Mouse (Mus musculus) lung, postnatal 0 days (tissue): ENCODE data around the gene Gm28729. TPM values are rescaled to one million over a fixed set of nuclear protein-coding genes. Genes with fewer than 3 reads are reported as not detected.
"Not testable (repeated sequence)": the region's sequence is repeated elsewhere in the genome, so short reads cannot be mapped to it uniquely, and the experiment has no call there.

ENCODE experiments used
- ATAC-seq: fragments of 200-750 bp; cut with Nextera tagmentation; 2 replicates; pipeline ENCODE4 v1.8.0; 2017; ENCODE audit warnings: moderate library complexity
- DNase-seq: peaks from one replicate; pipeline ENCODE4 v3.0.0-alpha.2; 2016; ENCODE audit warnings: low spot score
- H3K27ac ChIP-seq: fragments of 300-500 bp; sonication (generic); 2 replicates; pipeline ENCODE4 v1.5.1; 2014; ENCODE audit warnings: antibody characterized with exemption, mild to moderate bottlenecking, low read length, mixed read lengths
- H3K27me3 ChIP-seq: fragments of 300-500 bp; sonication (generic); replicated peaks from 2 replicates; pipeline ENCODE4 v1.6.1; 2014; ENCODE audit warnings: low read length, mixed read lengths; ENCODE audit not compliant: insufficient read depth
- H3K36me3 ChIP-seq: fragments of 300-500 bp; sonication (generic); 2 replicates; pipeline ENCODE4 v1.6.1; 2014; ENCODE audit warnings: low read length, mixed read lengths; ENCODE audit not compliant: insufficient read depth
- H3K4me1 ChIP-seq: fragments of 300-500 bp; sonication (generic); 2 replicates; pipeline ENCODE4 v1.6.1; 2014; ENCODE audit warnings: antibody characterized with exemption, low read depth, low read length, mixed read lengths; ENCODE audit not compliant: insufficient read depth
- H3K4me2 ChIP-seq: fragments of 300-500 bp; sonication (generic); replicated peaks from 2 replicates; pipeline ENCODE4 v1.6.1; 2014; ENCODE audit warnings: low read depth, mild to moderate bottlenecking, low read length, moderate library complexity, mixed read lengths
- H3K4me3 ChIP-seq: fragments of 300-500 bp; sonication (generic); 2 replicates; pipeline ENCODE4 v1.5.1; 2014; ENCODE audit warnings: low read depth, low read length
- H3K9ac ChIP-seq: fragments of 300-500 bp; sonication (generic); replicated peaks from 2 replicates; pipeline ENCODE4 v1.6.1; 2014; ENCODE audit warnings: low read depth, mild to moderate bottlenecking
- H3K9me3 ChIP-seq: fragments of 300-500 bp; sonication (generic); 2 replicates; pipeline ENCODE4 v1.6.1; 2016; ENCODE audit warnings: low read length, mixed read lengths
- CTCF ChIP-seq: IDR thresholded peaks from 2 replicates; pipeline ENCODE4 v1.5.1; 2016; ENCODE audit warnings: antibody characterized with exemption, mild to moderate bottlenecking
- EP300 ChIP-seq: IDR thresholded peaks from 2 replicates; pipeline ENCODE4 v1.6.1; 2016; ENCODE audit warnings: antibody characterized with exemption, mild to moderate bottlenecking, control low read depth
- whole genome bisulfite sequencing: fragments of 180-500 bp; shearing (Covaris S2); extraction: QIAGEN DNeasy Blood & Tissue Kit; methylation state at CpG from one replicate; pipeline ENCODE4 v1.1.7; 2014; 5-methylcytosine and 5-hydroxymethylcytosine counted together
- polyA plus RNA-seq: library from polyadenylated mRNA; unstranded; fragments of >200 nt; fragmentation: Nextera tagmentation; extraction: Ambion mirVana; gene quantifications from 2 replicates; pipeline ENCODE4 v1.2.1, GENCODE M21; 2015

Gm28729 gene
- polyA plus RNA-seq, 1 experiment from 2014 or later: 2.7 TPM

- Histone ChIP-seq H3K27me3 (no peaks in the 10 kb centered on the region), H3K27ac (no peak overlapping the region), H3K9ac (no peak overlapping the region), H3K4me1 (no peaks in the 10 kb centered on the region; the same call in 1 of the 2 replicates), H3K36me3 (no peaks in the 10 kb centered on the region), H3K9me3 (no peaks in the 10 kb centered on the region), H3K4me3 (no peak overlapping the region), H3K4me2 (no peak overlapping the region)
- DNase-seq (peak; percentile 46), ATAC-seq (no peak)
- 39% methylated on average over 12 of the region's 12 CpGs for WGBS
- TF ChIP-seq CTCF: peak; percentile 87
- TF ChIP-seq EP300: no peak
Measured at GRCm38 (mm10) chr9:96491810-96492209, 33.3 kb downstream of the Gm28729 start.

GRCm38 (mm10) chr9:96487869-96488268 is 37.2 kb downstream of the Gm28729 start:
- not testable (repeated sequence) for H3K36me3 ChIP-seq, DNase-seq, ATAC-seq, H3K9ac ChIP-seq, H3K9me3 ChIP-seq, H3K4me3 ChIP-seq, H3K27ac ChIP-seq, H3K4me1 ChIP-seq, H3K4me2 ChIP-seq, H3K27me3 ChIP-seq
- 85% methylated on average over 5 of the region's 5 CpGs for WGBS

GRCm38 (mm10) chr9:96483648-96484047 is 41.4 kb downstream of the Gm28729 start:
- ATAC-seq (peak; percentile 46), DNase-seq (peak; percentile 29)
- no peaks in the 10 kb centered on the region for H3K9me3 ChIP-seq
- no peak overlapping the region for H3K4me3 ChIP-seq
- H3K9ac ChIP-seq: no peak overlapping the region
- H3K27me3 ChIP-seq: no peaks in the 10 kb centered on the region
- WGBS: 42% methylated on average over 2 of the region's 2 CpGs
- no peak overlapping the region for H3K4me2 ChIP-seq
- H3K4me1 ChIP-seq: no peaks in the 10 kb centered on the region
- no peak; the same call in 1 of the 2 replicates for TF ChIP-seq EP300
- TF ChIP-seq CTCF: no peak
- H3K36me3 ChIP-seq: no peaks in the 10 kb centered on the region
- no peak overlapping the region for H3K27ac ChIP-seq

- H3K9me3 ChIP-seq: no peaks in the 10 kb centered on the region
- WGBS: 56% methylated on average over 3 of the region's 3 CpGs
- H3K4me3 ChIP-seq: no peak overlapping the region
Measured at GRCm38 (mm10) chr9:96483028-96483427, 42.0 kb downstream of the Gm28729 start.

GRCm38 (mm10) chr9:96478071-96478888 is 46.8 kb downstream of the Gm28729 start, which contains the start of gene Rnf7:
Gene Rnf7, minus strand, starts transcription at chr9:96478675.
- Histone ChIP-seq H3K9me3 (no peaks in the 10 kb centered on the region), H3K4me2 (peak within 1 kb of the TSS; percentile 73), H3K9ac (peak within 1 kb of the TSS; percentile 63), H3K27ac (peak within 1 kb of the TSS; percentile 81), H3K4me3 (peak within 1 kb of the TSS; percentile 71), H3K4me1 (peaks cover 8% of the 10 kb centered on the region; the same call in 1 of the 2 replicates), H3K27me3 (no peaks in the 10 kb centered on the region), H3K36me3 (no peaks in the 10 kb centered on the region)
- under 1% methylated on average over 63 of the region's 74 CpGs for WGBS
- peak; percentile 99 for ATAC-seq
- peak; percentile 98 for DNase-seq
- TF ChIP-seq EP300 (no peak), CTCF (no peak)

More at GRCm38 (mm10) chr9:96483028-96483427, 42.0 kb downstream of the Gm28729 start:
- Histone ChIP-seq H3K27me3 (no peaks in the 10 kb centered on the region), H3K36me3 (no peaks in the 10 kb centered on the region), H3K4me2 (no peak overlapping the region), H3K9ac (no peak overlapping the region), H3K4me1 (no peaks in the 10 kb centered on the region), H3K27ac (no peak overlapping the region)
- TF ChIP-seq EP300 (no peak), CTCF (no peak)
- no peak for ATAC-seq
- no peak for DNase-seq

GRCm38 (mm10) chr9:96472356-96472755 is 52.7 kb downstream of the Gm28729 start:
- WGBS: 85% methylated on average over 3 of the region's 3 CpGs
- no peak overlapping the region for H3K9ac ChIP-seq
- TF ChIP-seq EP300 (no peak), CTCF (no peak)
- ATAC-seq (no peak), DNase-seq (no peak)
- H3K36me3 ChIP-seq: no peaks in the 10 kb centered on the region
- H3K9me3 ChIP-seq: no peaks in the 10 kb centered on the region
- no peaks in the 10 kb centered on the region for H3K27me3 ChIP-seq
- no peak overlapping the region for H3K4me3 ChIP-seq
- no peak overlapping the region for H3K4me2 ChIP-seq
- peaks cover 2% of the 10 kb centered on the region; the same call in 1 of the 2 replicates for H3K4me1 ChIP-seq
- no peak overlapping the region for H3K27ac ChIP-seq

GRCm38 (mm10) chr9:96471681-96472080 is 53.4 kb downstream of the Gm28729 start:
- not testable (repeated sequence) for H3K9ac ChIP-seq, H3K4me2 ChIP-seq, H3K36me3 ChIP-seq, H3K4me1 ChIP-seq, H3K9me3 ChIP-seq, H3K4me3 ChIP-seq, H3K27me3 ChIP-seq, H3K27ac ChIP-seq, ATAC-seq, DNase-seq
- WGBS: 97% methylated on average over 3 of the region's 4 CpGs
